Mouse (Mus musculus): ENCODE measurements around the gene Chrm5. TPM values are rescaled to one million over a fixed set of nuclear protein-coding genes. Genes with fewer than 3 reads are reported as not detected.

The Chrm5 gene
- total RNA-seq (2017), result not detected in 3 replicates

- ATAC-seq (replicated peaks; ENCODE audit: insufficient number of reproducible peaks, low FRiP score, low TSS enrichment, poor library complexity, severe bottlenecking), result no peak
These were observed at the start of gene Chrm5 for GRCm38 (mm10) chr2:112480669-112481068. Gene Chrm5 (minus strand): TSS chr2:112480769.

DNA sequence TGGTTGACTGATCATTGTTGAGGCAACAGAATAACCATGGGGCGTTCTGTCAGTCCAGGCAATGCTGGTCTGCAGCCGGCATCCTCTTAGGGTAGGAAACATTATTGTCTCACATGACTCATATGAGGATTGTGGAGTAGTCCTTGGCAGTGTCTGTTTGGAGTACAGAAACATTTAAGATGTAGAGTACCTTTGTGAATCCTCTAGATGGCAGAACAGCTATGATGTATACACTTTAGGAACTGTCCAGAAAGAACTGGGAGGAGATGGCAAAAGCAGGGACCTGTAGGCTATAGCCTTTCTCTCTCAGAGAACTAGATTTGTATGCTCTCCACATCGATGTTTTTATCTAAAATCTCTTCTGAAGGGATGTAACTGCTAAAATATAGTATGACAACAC is 46.4 kb upstream of the Chrm5 start:
- ATAC-seq (replicated peaks; ENCODE audit: insufficient number of reproducible peaks, low FRiP score, low TSS enrichment, poor library complexity, severe bottlenecking), result no peak

DNA sequence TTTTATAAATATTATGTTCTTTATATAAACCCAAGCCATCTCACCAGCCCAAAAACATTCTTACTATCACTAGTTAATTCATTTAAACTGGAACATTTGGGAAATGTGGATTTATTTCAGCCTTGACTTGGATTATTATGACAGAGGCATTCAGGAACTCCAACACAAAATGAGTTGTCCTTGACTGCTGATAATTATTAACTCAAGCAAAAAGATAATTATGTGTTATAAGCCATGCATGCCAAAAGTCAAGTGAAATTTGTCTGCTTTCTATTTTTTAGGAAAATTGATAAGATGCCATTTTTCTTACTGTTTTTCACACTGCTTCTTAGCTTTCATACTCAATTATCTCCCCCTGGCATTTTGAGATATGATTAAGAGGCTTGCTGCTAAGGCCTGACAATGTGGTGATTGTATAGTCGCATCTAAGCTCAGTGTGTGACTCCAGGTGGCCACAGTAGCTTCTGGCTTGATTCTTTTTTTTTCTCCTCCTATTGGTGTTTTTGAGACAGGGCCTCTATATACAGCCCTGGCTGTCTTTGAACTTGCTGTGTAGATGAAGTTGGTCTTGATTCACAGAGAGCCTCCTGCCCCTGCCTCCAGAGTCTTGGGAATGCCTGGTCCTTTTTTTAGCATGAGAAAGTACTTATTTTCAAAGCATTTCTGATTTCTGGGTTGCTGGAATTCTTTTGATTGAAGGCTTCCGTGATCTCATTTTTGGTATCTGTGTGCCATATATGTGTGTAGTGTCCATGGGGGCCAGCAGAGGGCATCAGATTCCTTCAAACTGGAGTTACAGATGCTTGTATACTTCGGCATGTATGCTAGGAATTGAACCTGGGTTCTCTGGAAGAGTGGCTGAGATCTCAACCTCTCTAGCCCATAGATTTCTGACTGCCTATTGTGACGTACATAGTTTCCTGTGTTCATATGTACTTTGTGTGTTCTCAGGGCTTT is 40.2 kb upstream of the Chrm5 start:
- no peak for ATAC-seq (replicated peaks; ENCODE audit: insufficient number of reproducible peaks, low FRiP score, low TSS enrichment, poor library complexity, severe bottlenecking)

DNA sequence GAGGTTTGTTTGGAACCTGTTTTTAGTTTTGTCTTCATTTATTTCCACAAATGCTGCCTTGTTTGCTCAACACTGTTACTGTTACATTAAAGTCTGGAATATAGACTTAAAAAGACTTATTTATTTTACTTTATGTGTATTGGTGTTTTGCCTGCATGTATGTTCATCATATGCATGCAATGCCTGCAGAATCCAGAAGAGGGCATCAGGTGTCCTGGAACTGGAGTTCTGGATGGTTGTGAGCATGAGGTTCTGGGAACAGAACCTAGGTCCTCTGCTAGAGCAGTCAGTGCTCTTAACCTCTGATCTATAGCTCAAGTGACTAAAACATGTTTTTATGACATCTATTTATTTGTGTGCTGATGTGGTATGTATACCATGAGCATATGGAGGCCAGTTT is 38.0 kb upstream of the Chrm5 start:
- no peak for ATAC-seq (replicated peaks; ENCODE audit: insufficient number of reproducible peaks, low FRiP score, low TSS enrichment, poor library complexity, severe bottlenecking)

DNA sequence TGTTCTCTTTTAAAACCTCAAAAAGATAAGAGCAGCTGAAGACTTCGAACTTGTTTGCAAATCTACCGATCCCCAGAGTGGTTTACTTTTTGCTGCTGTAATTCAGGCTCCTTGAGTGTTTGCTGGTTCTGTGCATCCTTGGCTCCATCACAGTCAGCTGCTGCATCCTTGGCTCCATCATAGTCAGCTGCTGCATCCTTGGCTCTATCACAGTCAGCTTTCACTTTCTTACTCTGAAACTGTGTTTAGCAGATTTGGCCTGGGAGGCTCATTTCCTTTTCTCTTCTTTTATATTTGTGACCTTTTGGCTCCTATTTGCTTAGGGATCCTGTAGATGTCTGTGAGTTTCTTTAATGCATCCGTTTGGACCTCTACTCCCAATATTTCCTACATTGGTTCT is 36.6 kb upstream of the Chrm5 start:
- no peak for ATAC-seq (replicated peaks; ENCODE audit: insufficient number of reproducible peaks, low FRiP score, low TSS enrichment, poor library complexity, severe bottlenecking)

GRCm38 (mm10) chr2:112516728-112517127 is 36.2 kb upstream of the Chrm5 start:
- ATAC-seq (replicated peaks; ENCODE audit: insufficient number of reproducible peaks, low FRiP score, low TSS enrichment, poor library complexity, severe bottlenecking), result no peak

DNA sequence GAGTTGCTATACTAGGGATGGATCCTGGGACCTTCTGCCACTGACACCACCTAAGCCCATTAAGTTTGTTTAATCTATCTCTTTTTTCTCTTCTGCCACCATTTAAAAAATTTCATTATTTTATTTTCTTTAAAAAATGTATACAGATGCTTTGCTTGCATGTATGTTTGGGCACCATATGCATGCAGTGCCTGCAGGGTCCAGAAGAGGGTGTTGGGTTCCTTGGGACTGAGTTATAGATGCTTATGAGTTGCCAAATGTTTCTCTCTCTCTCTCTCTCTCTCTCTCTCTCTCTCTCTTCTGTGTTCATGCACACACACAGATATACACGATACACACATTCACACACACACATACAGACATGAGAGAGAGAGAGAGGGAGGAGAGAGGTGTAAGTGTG is 32.5 kb upstream of the Chrm5 start:
- ATAC-seq (replicated peaks; ENCODE audit: insufficient number of reproducible peaks, low FRiP score, low TSS enrichment, poor library complexity, severe bottlenecking), result no peak

GRCm38 (mm10) chr2:112510140-112510539 is 29.6 kb upstream of the Chrm5 start:
- peak; percentile 73 for ATAC-seq (replicated peaks; ENCODE audit: insufficient number of reproducible peaks, low FRiP score, low TSS enrichment, poor library complexity, severe bottlenecking)

GRCm38 (mm10) chr2:112507444-112507843 is 26.9 kb upstream of the Chrm5 start:
- no peak for ATAC-seq (replicated peaks; ENCODE audit: insufficient number of reproducible peaks, low FRiP score, low TSS enrichment, poor library complexity, severe bottlenecking)

DNA sequence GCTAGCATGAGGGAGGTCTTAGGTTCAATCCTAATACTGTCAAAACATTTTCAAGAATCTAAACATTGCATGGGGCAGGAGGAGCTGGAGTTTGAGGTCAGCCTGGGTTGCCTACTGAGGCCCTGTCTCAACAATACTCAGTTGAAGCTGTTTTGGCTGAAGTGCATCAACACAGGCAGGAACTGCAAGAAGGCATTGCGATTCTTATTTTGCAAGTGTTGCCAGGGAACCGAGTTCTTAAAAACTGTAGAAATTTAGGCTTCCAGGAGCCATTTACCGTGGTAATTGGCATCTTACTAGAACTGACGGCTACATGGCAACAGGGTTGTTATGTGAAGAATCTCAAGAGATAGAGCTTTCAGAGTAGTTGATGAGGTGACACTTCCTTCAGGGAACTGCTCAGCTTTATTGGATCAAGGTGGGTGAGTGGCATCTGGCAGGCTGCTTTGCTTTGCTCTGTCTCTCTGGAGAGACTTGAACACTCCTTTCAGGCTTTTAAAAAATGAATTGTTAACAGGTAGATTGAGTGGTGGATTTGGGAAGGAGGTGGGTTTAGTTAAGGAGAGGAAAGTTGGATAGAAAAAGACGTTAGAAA is 26.4 kb upstream of the Chrm5 start:
- ATAC-seq (replicated peaks; ENCODE audit: insufficient number of reproducible peaks, low FRiP score, low TSS enrichment, poor library complexity, severe bottlenecking), result no peak

DNA sequence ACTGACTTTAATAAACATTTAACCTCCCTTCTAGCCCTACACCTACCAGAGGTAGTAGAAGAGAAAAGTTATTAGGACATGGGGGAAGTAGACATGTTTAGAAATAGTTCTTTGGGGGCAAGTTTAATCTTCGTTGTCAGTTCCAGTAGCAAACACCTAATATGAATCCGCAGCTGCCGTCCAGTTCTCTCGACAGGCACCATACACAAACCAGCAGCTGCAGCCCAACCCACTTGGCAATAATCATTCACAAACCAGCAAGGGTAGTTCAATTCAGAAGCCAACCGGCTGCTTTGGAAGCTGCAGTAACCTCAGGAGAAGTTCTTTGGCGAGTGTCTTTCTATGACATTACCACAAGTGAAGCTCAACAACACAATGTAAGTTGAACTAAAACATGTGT is 23.4 kb upstream of the Chrm5 start:
- no peak for ATAC-seq (replicated peaks; ENCODE audit: insufficient number of reproducible peaks, low FRiP score, low TSS enrichment, poor library complexity, severe bottlenecking)

DNA sequence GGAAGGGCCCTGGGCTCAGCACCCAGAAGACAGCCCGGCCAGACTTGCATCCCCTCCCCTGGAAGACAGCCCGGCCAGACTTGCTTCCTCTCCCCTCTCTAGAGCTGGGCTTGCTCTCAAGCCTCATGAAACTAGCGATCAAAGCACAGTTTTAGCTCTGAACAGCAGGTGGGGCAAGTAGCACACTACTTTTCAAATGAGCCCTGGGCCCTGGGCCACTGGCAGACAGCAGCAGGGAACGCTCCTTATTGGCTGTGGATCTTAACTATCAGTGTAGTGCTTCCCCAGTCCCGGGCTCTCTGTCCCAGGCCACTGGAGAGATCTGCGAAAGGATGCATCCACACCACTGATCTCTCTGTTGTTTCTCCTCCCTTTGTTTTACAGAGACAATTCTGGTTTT is 20.6 kb upstream of the Chrm5 start:
- ATAC-seq (replicated peaks; ENCODE audit: insufficient number of reproducible peaks, low FRiP score, low TSS enrichment, poor library complexity, severe bottlenecking), result peak; percentile 82

DNA sequence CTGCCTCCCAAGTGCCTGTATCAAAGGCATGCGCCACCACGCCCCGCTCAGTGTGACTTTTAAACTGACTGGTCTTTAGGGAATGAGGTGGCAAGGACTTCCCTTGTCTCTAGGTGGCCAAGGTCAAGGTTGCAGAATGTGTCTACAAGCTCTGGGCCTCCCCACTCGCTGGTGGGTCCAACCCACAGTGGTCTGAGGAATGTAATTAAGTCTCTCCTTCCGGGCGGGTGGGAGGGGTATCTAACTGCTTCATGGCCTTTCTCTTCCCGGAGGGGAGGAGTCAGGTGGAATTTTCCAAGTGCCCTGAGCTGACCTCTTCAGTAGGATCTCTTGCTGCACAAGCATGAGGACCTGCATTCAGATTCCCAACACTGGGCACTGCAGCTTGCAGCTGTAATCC is 17.3 kb upstream of the Chrm5 start:
- no peak for ATAC-seq (replicated peaks; ENCODE audit: insufficient number of reproducible peaks, low FRiP score, low TSS enrichment, poor library complexity, severe bottlenecking)

DNA sequence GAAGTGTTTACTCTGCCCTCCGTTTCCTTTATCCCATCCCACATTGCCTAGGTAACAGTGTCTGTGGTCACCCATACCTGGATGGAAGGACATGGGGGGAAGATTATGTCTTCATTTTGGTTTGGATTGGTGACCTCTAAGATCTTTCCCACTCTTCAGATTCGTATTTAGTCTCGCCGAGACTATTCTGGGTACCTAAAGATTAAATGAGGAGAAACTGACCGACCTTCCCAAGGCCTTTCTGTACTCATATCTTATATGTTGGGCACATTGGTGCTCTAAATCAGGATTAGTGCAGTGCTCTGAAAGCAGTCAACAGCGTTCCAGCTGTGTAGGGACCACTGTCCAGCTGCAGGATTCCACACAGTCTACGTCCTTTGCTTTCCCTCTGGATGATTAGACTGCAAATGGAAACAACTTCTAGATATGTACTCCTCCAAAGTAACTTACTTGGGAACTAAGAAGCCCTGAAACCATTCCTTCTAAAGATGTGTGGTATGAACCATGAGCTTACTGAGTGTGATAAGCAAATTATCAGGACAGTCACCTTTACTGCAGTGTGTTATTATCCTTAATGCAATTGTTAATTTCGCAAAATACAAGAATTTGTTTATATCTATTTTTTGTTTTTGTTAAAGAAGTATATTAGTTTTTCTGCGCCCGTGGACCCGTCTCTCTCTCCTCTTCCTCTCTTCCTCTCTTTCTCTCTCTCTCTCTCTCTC is 13.1 kb upstream of the Chrm5 start:
- ATAC-seq (replicated peaks; ENCODE audit: insufficient number of reproducible peaks, low FRiP score, low TSS enrichment, poor library complexity, severe bottlenecking), result 0 out of 2 replicates have a peak, but pooled peaks have one; percentile 7

GRCm38 (mm10) chr2:112492856-112493538 is 12.4 kb upstream of the Chrm5 start, which contains the start of gene Aven:
Gene Aven (plus strand): TSS chr2:112492964.
- ATAC-seq (replicated peaks; ENCODE audit: insufficient number of reproducible peaks, low FRiP score, low TSS enrichment, poor library complexity, severe bottlenecking), result peak; percentile 54

GRCm38 (mm10) chr2:112492431-112492855 is 11.9 kb upstream of the Chrm5 start:
- ATAC-seq (replicated peaks; ENCODE audit: insufficient number of reproducible peaks, low FRiP score, low TSS enrichment, poor library complexity, severe bottlenecking), result 0 out of 2 replicates have a peak, but pooled peaks have one; percentile 21

- no peak for ATAC-seq (replicated peaks; ENCODE audit: insufficient number of reproducible peaks, low FRiP score, low TSS enrichment, poor library complexity, severe bottlenecking)
These were observed 11.1 kb upstream of the Chrm5 start for GRCm38 (mm10) chr2:112491629-112492028.

DNA sequence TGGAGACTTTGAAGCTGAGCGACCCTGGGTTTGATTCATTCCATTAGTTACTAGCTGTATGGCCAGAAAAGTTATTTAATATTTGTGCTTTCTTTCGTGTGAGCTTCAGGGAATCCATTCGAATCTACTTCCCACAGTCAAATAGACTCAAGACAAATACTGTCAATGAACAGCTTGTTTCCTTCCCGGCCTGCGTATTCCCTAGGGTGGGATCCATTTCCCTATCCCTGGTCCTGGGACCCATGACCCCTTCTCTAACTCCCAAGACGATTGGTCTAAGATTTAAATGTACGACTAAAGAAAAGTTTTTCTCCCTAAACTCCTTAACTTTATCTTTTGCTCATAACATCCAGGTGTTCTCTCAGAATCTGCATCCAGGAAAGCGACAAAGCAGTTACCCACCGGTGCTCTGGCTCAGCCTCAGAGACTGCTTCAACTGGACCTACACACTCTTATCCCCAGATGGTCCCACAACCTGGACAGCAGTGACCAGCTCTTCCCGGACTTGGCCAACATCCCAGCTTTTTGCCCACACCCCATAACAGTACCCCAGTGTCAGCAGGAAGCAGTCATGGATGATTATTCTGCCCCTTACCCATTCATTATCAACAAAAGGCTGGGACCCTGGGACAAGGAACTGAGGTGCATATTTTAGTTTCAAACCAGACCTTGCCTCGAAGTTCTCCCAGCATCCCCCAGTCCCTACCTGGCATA is 10.1 kb upstream of the Chrm5 start:
- ATAC-seq (replicated peaks; ENCODE audit: insufficient number of reproducible peaks, low FRiP score, low TSS enrichment, poor library complexity, severe bottlenecking), result no peak
